Mouse (Mus musculus): Measurements from ENCODE around the gene Jpt2.

- TF ChIP-seq FLI1 (IDR thresholded peaks at IDR 0.05; ENCODE audit: low read length) (no peak), GATA1 (IDR thresholded peaks at IDR 0.05; ENCODE audit: borderline replicate concordance, low read length) (no peak)
Measured at GRCm38 (mm10) chr17:24902671-24903474, 57.6 kb downstream of the Jpt2 start.
